ENCODE assay signal across 10 mouse cellular contexts in genomic region chr4:85837532-85837965, GRCm38 (mm10).
DNase-seq lines count a peak whose midpoint lies in the region; ATAC-seq and TF ChIP-seq lines count a peak whose summit lies in the region.
"Had no signal": no experiment of that assay in that cellular context is flagged by ENCODE, and none has a peak within 500 bp of the region (broad histone marks: within the 10 kb centered on the region; RNA-seq: fewer than 3 reads in every experiment).

No protein-coding gene starts in this region.

- TF ChIP-seq POLR2A in olfactory bulb, adult 2 months (IDR thresholded peaks at IDR 0.05; ENCODE audit: insufficient read depth, low read depth, low read length) = no peak

- WGBS in neural tube, embryonic 13.5 days = 43% methylated on average over 5 of the region's 5 CpGs
- 22% methylated on average over 5 of the region's 5 CpGs for WGBS in forebrain, postnatal 0 days
- WGBS in olfactory bulb, adult 2 months = 34% methylated on average over 5 of the region's 5 CpGs

- peak; percentile 6 for DNase-seq in adrenal gland, adult 2 months
- DNase-seq in adrenal gland, postnatal 10 days = no peak
- no peak for DNase-seq in neural tube, embryonic 10.5 days (ENCODE audit: extremely low spot score, low spot score)
- DNase-seq in forebrain, postnatal 0 days = peak; percentile 59
- DNase-seq in layer of hippocampus, postnatal 36 days = no peak
- no peak for DNase-seq in urinary bladder, adult 18-20 months (ENCODE audit: low spot score in 2 of 2)
- DNase-seq: kidney, postnatal 10 days had no signal

- peak; percentile 89 for ATAC-seq in neural tube, embryonic 13.5 days (ENCODE audit: low read depth)
- ATAC-seq in forebrain, postnatal 0 days = peak; percentile 72

- no peak overlapping the region for H3K9ac ChIP-seq in neural tube, embryonic 13.5 days
- H3K9ac ChIP-seq in forebrain, postnatal 0 days = no peak overlapping the region
- H3K9ac ChIP-seq: liver, embryonic 14.5 days had no signal

- H3K27me3 ChIP-seq in neural tube, embryonic 13.5 days = no peaks in the 10 kb centered on the region
- no peaks in the 10 kb centered on the region; the same call in 1 of the 2 replicates for H3K27me3 ChIP-seq in forebrain, postnatal 0 days (ENCODE audit: insufficient read depth, low read length)

- no peaks in the 10 kb centered on the region for H3K9me3 ChIP-seq in neural tube, embryonic 13.5 days
- H3K9me3 ChIP-seq in forebrain, postnatal 0 days (ENCODE audit: low read length) = no peaks in the 10 kb centered on the region

- H3K36me3 ChIP-seq in neural tube, embryonic 13.5 days = no peaks in the 10 kb centered on the region
- H3K36me3 ChIP-seq in forebrain, postnatal 0 days (ENCODE audit: insufficient read depth) = no peaks in the 10 kb centered on the region

- no peak overlapping the region for H3K4me2 ChIP-seq in neural tube, embryonic 13.5 days
- H3K4me2 ChIP-seq in forebrain, postnatal 0 days (ENCODE audit: low read depth) = no peak overlapping the region

- H3K4me3 ChIP-seq in neural tube, embryonic 13.5 days = no peak overlapping the region
- no peak overlapping the region for H3K4me3 ChIP-seq in forebrain, postnatal 0 days (ENCODE audit: low read depth, low read length)
- no peak overlapping the region for H3K4me3 ChIP-seq in olfactory bulb, adult 2 months (ENCODE audit: insufficient read depth, low read depth, low read length)

- no peak for TF ChIP-seq CTCF in forebrain, postnatal 0 days (IDR thresholded peaks at IDR 0.05; ENCODE audit: low read depth)
- no peak for TF ChIP-seq CTCF in olfactory bulb, adult 2 months (IDR thresholded peaks at IDR 0.05; ENCODE audit: insufficient read depth, low read depth, low read length)

- peak overlapping the region; percentile 43; the same call in 1 of the 2 replicates for H3K27ac ChIP-seq in neural tube, embryonic 13.5 days (replicated peaks)
- H3K27ac ChIP-seq in forebrain, postnatal 0 days (ENCODE audit: low read depth, low read length) = no peak overlapping the region
- H3K27ac ChIP-seq in olfactory bulb, adult 2 months (ENCODE audit: insufficient read depth, low read depth, low read length) = peak overlapping the region; percentile 9; the same call in 1 of the 2 replicates
- H3K27ac ChIP-seq: liver, embryonic 14.5 days had no signal

- peaks cover 31% of the 10 kb centered on the region for H3K4me1 ChIP-seq in neural tube, embryonic 13.5 days (replicated peaks)
- peaks cover 9% of the 10 kb centered on the region for H3K4me1 ChIP-seq in forebrain, postnatal 0 days (ENCODE audit: insufficient read depth)
- H3K4me1 ChIP-seq in olfactory bulb, adult 2 months (ENCODE audit: control insufficient read depth, insufficient read depth, low read length) = peaks cover 5% of the 10 kb centered on the region

Comparison
In these comparisons a context has a peak if more than half of its experiments do, and no peak if none do; other contexts are left out.
1. DNase-seq: peak in adrenal gland, adult 2 months (single experiment) and forebrain, postnatal 0 days (single experiment); none in adrenal gland, postnatal 10 days (single experiment), neural tube, embryonic 10.5 days (single experiment), layer of hippocampus, postnatal 36 days (0 of 2) and urinary bladder, adult 18-20 months (0 of 2).